Mouse (Mus musculus) cerebellum, adult 11 months (tissue): ENCODE measurements at regions not wholly inside any gene's neighbourhood (a gene's known extent, or its start where the extent isn't known, plus 50 kb on each side); places are given as distances from the start of the nearest gene placed in this dataset.

Source experiments
- DNase-seq: peaks from one replicate; pipeline ENCODE4 v3.0.0; 2022

- DNase-seq, result no peak
Measured at GRCm38 (mm10) chr9:115485219-115485618, 175.0 kb upstream of the Stt3b start.

GRCm38 (mm10) chr9:115487175-115487760, 177.0 kb upstream of the Stt3b start:
- DNase-seq, result no peak

- no peak for DNase-seq
Measured at GRCm38 (mm10) chr9:115488913-115489809, 178.9 kb upstream of the Stt3b start.

GRCm38 (mm10) chr9:115492431-115493171, 182.4 kb upstream of the Stt3b start:
- DNase-seq, result no peak

- no peak for DNase-seq
Measured at GRCm38 (mm10) chr9:115493765-115494164, 183.5 kb upstream of the Stt3b start.

GRCm38 (mm10) chr9:115499536-115499935, 189.3 kb upstream of the Stt3b start:
- no peak for DNase-seq

- no peak for DNase-seq
Measured at GRCm38 (mm10) chr9:115504789-115505188, 194.6 kb upstream of the Stt3b start.

GRCm38 (mm10) chr9:115507131-115507689, 197.0 kb upstream of the Stt3b start:
- DNase-seq, result no peak

- no peak for DNase-seq
Measured at GRCm38 (mm10) chr9:115512835-115513629, 202.8 kb upstream of the Stt3b start.

- no peak for DNase-seq
Measured at GRCm38 (mm10) chr9:115517903-115518302, 207.7 kb upstream of the Stt3b start.

GRCm38 (mm10) chr9:115524161-115524560, 213.9 kb upstream of the Stt3b start:
- DNase-seq, result no peak

- DNase-seq, result no peak
Measured at GRCm38 (mm10) chr9:115524591-115524990, 214.4 kb upstream of the Stt3b start.

GRCm38 (mm10) chr9:115526322-115526721, 216.1 kb upstream of the Stt3b start:
- DNase-seq, result no peak

GRCm38 (mm10) chr9:115526981-115527380, 216.8 kb upstream of the Stt3b start:
- no peak for DNase-seq

- no peak for DNase-seq
Measured at GRCm38 (mm10) chr9:115534198-115534597, 224.0 kb upstream of the Stt3b start.

GRCm38 (mm10) chr9:115543665-115544064, 233.4 kb upstream of the Stt3b start:
- DNase-seq, result no peak

- no peak for DNase-seq
Measured at GRCm38 (mm10) chr9:115545178-115545577, 235.0 kb upstream of the Stt3b start.

GRCm38 (mm10) chr9:115545792-115546191, 235.6 kb upstream of the Stt3b start:
- no peak for DNase-seq

GRCm38 (mm10) chr9:115547625-115548325, 237.6 kb upstream of the Stt3b start:
- no peak for DNase-seq

- no peak for DNase-seq
Measured at GRCm38 (mm10) chr9:115548722-115549349, 238.6 kb upstream of the Stt3b start.

GRCm38 (mm10) chr9:115551080-115551479, 240.9 kb upstream of the Stt3b start:
- DNase-seq, result no peak
